In the genomic region with DNA sequence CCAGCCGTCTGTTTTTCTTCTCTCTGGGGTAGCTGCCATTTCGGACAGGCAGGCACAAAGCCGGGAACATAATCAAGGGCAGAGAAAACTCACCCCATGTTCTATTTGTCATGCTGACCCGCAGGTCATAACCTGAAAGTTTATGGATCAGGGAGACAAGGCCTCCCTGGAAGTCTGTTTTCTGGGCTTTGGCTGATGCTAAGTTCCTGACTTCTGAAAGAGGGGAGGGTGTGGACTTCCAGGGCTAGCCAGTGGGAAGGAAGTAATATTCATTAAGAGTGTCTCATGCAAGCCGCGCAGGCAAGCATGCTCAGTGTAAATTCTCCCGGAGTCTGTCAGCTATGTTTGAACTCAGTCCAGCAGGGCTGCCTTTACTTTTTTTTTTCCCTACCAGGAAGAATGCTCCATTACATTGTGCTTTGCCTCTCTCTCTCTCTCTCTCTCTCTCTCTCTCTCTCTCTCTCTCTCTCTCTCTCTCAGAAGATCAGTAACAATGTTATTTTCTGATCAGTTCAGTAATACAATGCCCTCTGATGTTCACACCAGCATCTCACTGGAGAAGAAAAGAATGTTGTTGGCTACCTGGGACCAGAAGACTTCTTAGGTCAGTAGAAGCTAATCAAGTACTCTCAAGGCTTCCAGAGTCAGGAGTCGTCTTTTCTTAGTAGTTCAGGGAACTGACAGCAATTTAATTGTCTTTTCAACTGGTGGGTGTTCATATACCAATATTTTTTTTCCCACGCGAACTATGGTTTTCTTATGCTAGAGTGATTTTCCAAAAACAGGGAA, we compare ENCODE assay signal across 8 mouse cellular contexts.
DNase-seq lines count a peak whose midpoint lies in the region; ATAC-seq and TF ChIP-seq lines count a peak whose summit lies in the region.

No protein-coding gene starts in this region.

- H3K4me3 ChIP-seq in embryonic facial prominence, embryonic 14.5 days (ENCODE audit: low read depth, low read length): peak overlapping the region; percentile 13; the same call in 1 of the 2 replicates
- peak overlapping the region; percentile 22 for H3K4me3 ChIP-seq in heart, embryonic 13.5 days
- no peak overlapping the region for H3K4me3 ChIP-seq in kidney, postnatal 0 days (replicated peaks; ENCODE audit: low read depth, low read length)
- H3K4me3 ChIP-seq in midbrain, embryonic 11.5 days (ENCODE audit: low read depth, low read length): peak overlapping the region; percentile 4; the same call in 1 of the 2 replicates

- peak; percentile 44 for DNase-seq in adrenal gland, postnatal 14 days
- peak; percentile 92 for DNase-seq in embryonic facial prominence, embryonic 14.5 days (ENCODE audit: low spot score)
- DNase-seq in kidney, postnatal 0 days (ENCODE audit: low spot score): peak; percentile 94
- DNase-seq in midbrain, embryonic 11.5 days (ENCODE audit: low spot score, missing footprints): peak; percentile 95
- peak; percentile 24 to 63 for DNase-seq in urinary bladder, postnatal 4 days (ENCODE audit: low spot score in 2 of 2)
- DNase-seq in spleen, adult 18-20 months: no peak
- no peak for DNase-seq in cerebellum, adult 11 months

- no peaks in the 10 kb centered on the region for H3K9me3 ChIP-seq in embryonic facial prominence, embryonic 14.5 days (ENCODE audit: control insufficient read depth, low read length)
- H3K9me3 ChIP-seq in heart, embryonic 13.5 days: no peaks in the 10 kb centered on the region
- no peaks in the 10 kb centered on the region for H3K9me3 ChIP-seq in kidney, postnatal 0 days (replicated peaks; ENCODE audit: low read length)
- H3K9me3 ChIP-seq in midbrain, embryonic 11.5 days (ENCODE audit: control insufficient read depth, low read length): no peaks in the 10 kb centered on the region; the same call in 1 of the 2 replicates

- H3K9ac ChIP-seq in embryonic facial prominence, embryonic 14.5 days (ENCODE audit: low read depth, low read length): no peak overlapping the region
- peak overlapping the region; percentile 37 for H3K9ac ChIP-seq in heart, embryonic 13.5 days
- no peak overlapping the region for H3K9ac ChIP-seq in kidney, postnatal 0 days (ENCODE audit: low read depth, low read length)
- H3K9ac ChIP-seq in midbrain, embryonic 11.5 days (ENCODE audit: low read length): peak overlapping the region; percentile 25; the same call in 1 of the 2 replicates

- 16% methylated on average over 10 of the region's 10 CpGs for WGBS in embryonic facial prominence, embryonic 14.5 days
- WGBS in heart, embryonic 13.5 days: 30% methylated on average over 10 of the region's 10 CpGs
- 18% methylated on average over 10 of the region's 10 CpGs for WGBS in kidney, postnatal 0 days
- WGBS in midbrain, embryonic 11.5 days: 12% methylated on average over 10 of the region's 10 CpGs

- H3K4me2 ChIP-seq in embryonic facial prominence, embryonic 14.5 days (ENCODE audit: low read depth, low read length): peak overlapping the region; percentile 43
- H3K4me2 ChIP-seq in heart, embryonic 13.5 days: peak overlapping the region; percentile 56
- peak overlapping the region; percentile 8; the same call in 1 of the 2 replicates for H3K4me2 ChIP-seq in kidney, postnatal 0 days (ENCODE audit: low read length)
- H3K4me2 ChIP-seq in midbrain, embryonic 11.5 days: peak overlapping the region; percentile 39

- peak overlapping the region; percentile 80 for H3K27ac ChIP-seq in embryonic facial prominence, embryonic 14.5 days (replicated peaks; ENCODE audit: low read depth, low read length)
- H3K27ac ChIP-seq in heart, embryonic 13.5 days (replicated peaks): peak overlapping the region; percentile 73
- 0 out of 2 replicates have a peak overlapping the region, but pooled peaks have one; percentile 26 for H3K27ac ChIP-seq in kidney, postnatal 0 days
- H3K27ac ChIP-seq in midbrain, embryonic 11.5 days (ENCODE audit: low read depth, low read length): peak overlapping the region; percentile 73

- ATAC-seq in embryonic facial prominence, embryonic 14.5 days (ENCODE audit: low read depth): peak; percentile 80
- ATAC-seq in heart, embryonic 13.5 days (ENCODE audit: extremely low read depth, insufficient number of reproducible peaks, low FRiP score, low TSS enrichment): no peak; the same call in 1 of the 2 replicates
- 0 out of 2 replicates have a peak, but pooled peaks have one; percentile 25 for ATAC-seq in kidney, postnatal 0 days (replicated peaks; ENCODE audit: low FRiP score, low read depth)
- ATAC-seq in midbrain, embryonic 11.5 days (ENCODE audit: low FRiP score): peak; percentile 70

- no peaks in the 10 kb centered on the region for H3K36me3 ChIP-seq in embryonic facial prominence, embryonic 14.5 days (ENCODE audit: control insufficient read depth, insufficient read depth, low read length)
- H3K36me3 ChIP-seq in heart, embryonic 13.5 days: no peaks in the 10 kb centered on the region
- H3K36me3 ChIP-seq in kidney, postnatal 0 days (ENCODE audit: insufficient read depth, low read length): no peaks in the 10 kb centered on the region
- H3K36me3 ChIP-seq in midbrain, embryonic 11.5 days (ENCODE audit: control insufficient read depth, insufficient read depth, low read length): no peaks in the 10 kb centered on the region

- H3K4me1 ChIP-seq in embryonic facial prominence, embryonic 14.5 days (ENCODE audit: control insufficient read depth, insufficient read depth, low read length): peaks cover 22% of the 10 kb centered on the region
- H3K4me1 ChIP-seq in heart, embryonic 13.5 days: peaks cover 29% of the 10 kb centered on the region
- H3K4me1 ChIP-seq in kidney, postnatal 0 days (replicated peaks; ENCODE audit: insufficient read depth, low read length): 0 out of 2 replicates have a peak, but pooled peaks cover 5% of the 10 kb centered on the region
- peaks cover 24% of the 10 kb centered on the region for H3K4me1 ChIP-seq in midbrain, embryonic 11.5 days (ENCODE audit: control insufficient read depth, insufficient read depth, low read length)

- H3K27me3 ChIP-seq in embryonic facial prominence, embryonic 14.5 days (replicated peaks; ENCODE audit: control insufficient read depth, insufficient read depth, low read length): no peaks in the 10 kb centered on the region
- no peaks in the 10 kb centered on the region for H3K27me3 ChIP-seq in heart, embryonic 13.5 days (replicated peaks)
- no peaks in the 10 kb centered on the region for H3K27me3 ChIP-seq in kidney, postnatal 0 days (ENCODE audit: insufficient read depth, low read length)
- no peaks in the 10 kb centered on the region for H3K27me3 ChIP-seq in midbrain, embryonic 11.5 days (ENCODE audit: control insufficient read depth, insufficient read depth, low read length)

- TF ChIP-seq CTCF in kidney, postnatal 0 days (IDR thresholded peaks at IDR 0.05; ENCODE audit: low read depth): no peak

Comparison
In these comparisons a context has a peak if more than half of its experiments do, and no peak if none do; other contexts are left out.
1. DNase-seq: peak in adrenal gland, postnatal 14 days (single experiment), embryonic facial prominence, embryonic 14.5 days (single experiment), kidney, postnatal 0 days (single experiment), midbrain, embryonic 11.5 days (single experiment) and urinary bladder, postnatal 4 days (2 of 2); none in spleen, adult 18-20 months (0 of 2) and cerebellum, adult 11 months (single experiment).
2. H3K27ac ChIP-seq: peak in every context shown above with its lines; median percentile 80 in embryonic facial prominence, embryonic 14.5 days; 73 in heart, embryonic 13.5 days; 73 in midbrain, embryonic 11.5 days; 26 in kidney, postnatal 0 days.
3. H3K9ac ChIP-seq: peak in heart, embryonic 13.5 days (single experiment) and midbrain, embryonic 11.5 days (single experiment); none in embryonic facial prominence, embryonic 14.5 days (single experiment) and kidney, postnatal 0 days (single experiment).
4. Peak in every context shown above with its lines, with median percentiles within 50 percentile points of each other: H3K4me2 ChIP-seq.